Mouse (Mus musculus): Measurements from ENCODE around the gene Nrp2.

DNA sequence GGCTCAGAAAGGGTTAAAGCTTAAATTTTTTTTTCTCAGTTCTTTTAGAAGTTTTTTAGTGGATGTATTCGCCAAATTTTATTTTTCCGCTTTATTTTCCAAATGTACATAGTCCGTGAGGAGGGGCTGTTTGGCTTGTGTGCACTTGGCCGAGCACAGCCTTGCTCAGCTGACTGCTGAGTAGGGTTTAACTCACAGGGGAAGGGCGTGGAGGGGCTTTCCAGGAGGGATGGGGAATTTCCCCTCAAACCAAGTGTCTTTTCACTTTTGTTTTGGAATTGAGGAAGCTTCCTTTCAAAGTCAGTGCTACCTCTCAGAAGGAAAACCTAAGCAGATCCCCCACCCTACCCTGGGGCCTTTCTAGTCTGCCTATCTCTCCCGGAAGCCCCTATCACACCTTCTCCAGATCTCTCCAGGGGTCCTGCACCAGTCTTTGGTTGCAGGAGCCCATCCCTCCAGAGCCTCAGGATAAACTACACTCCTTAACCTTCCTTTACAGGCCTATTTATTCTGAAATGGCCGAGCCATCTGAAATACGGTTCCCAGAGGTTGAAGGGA is 33.4 kb downstream of the Nrp2 start:
- TF ChIP-seq CTCF (IDR thresholded peaks at IDR 0.05; ENCODE audit: extremely low read depth, insufficient read depth, low read length): no peak
- TF ChIP-seq POLR2A (IDR thresholded peaks at IDR 0.05; ENCODE audit: extremely low read depth, insufficient read depth, low read length): no peak
